In the genomic region with DNA sequence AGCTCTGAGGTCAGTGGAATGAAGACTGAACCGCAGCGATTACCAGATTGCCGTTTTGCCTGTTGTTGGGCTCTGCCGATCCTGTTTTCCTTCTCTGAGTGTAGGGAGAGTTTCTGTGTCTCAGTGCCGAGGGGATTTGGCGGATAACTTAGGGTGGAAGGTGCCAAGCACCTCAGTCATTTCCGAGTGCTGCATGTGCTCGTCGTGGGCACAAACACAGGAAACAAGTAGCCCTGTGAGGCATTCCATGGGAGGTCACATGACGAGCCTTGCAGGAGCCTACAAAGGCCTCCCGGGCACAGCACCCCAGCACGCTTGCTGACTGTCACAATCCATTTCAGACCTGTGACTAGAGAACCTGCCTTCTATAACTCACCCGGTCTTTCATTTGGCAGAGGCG, we compare ENCODE assay signal across 8 mouse cellular contexts.
DNase-seq lines count a peak whose midpoint lies in the region; ATAC-seq lines count a peak whose summit lies in the region.

No protein-coding gene starts in this region.

- no peak overlapping the region for H3K4me2 ChIP-seq in midbrain, embryonic 15.5 days

- ATAC-seq in midbrain, embryonic 15.5 days (replicated peaks), result no peak

- no peaks in the 10 kb centered on the region for H3K27me3 ChIP-seq in midbrain, embryonic 15.5 days (replicated peaks)

- H3K27ac ChIP-seq in midbrain, embryonic 15.5 days, result 0 out of 2 replicates have a peak overlapping the region, but pooled peaks have one; percentile 19

- no peak overlapping the region for H3K9ac ChIP-seq in midbrain, embryonic 15.5 days

- intact Hi-C loops in heart, postnatal 14 days (cut with DNase I), result no loop called here
- intact Hi-C loops in heart, postnatal 10 days (cut with DNase I), result no loop called here

- 69% methylated on average over 14 of the region's 14 CpGs for WGBS in midbrain, embryonic 15.5 days

- H3K4me1 ChIP-seq in midbrain, embryonic 15.5 days, result peaks cover 52% of the 10 kb centered on the region

- peak; percentile 53 to 60 for DNase-seq in heart, adult 18-20 months
- DNase-seq in heart, postnatal 14 days, result no peak
- peak; percentile 37 to 47 for DNase-seq in heart, postnatal 10 days
- peak; percentile 55 to 81 for DNase-seq in kidney, postnatal 25 days
- DNase-seq in cerebellum, adult 11 months, result no peak
- DNase-seq in spleen, postnatal 10 days (ENCODE audit: low spot score in 2 of 2), result no peak
- no peak for DNase-seq in cerebellum, postnatal 25 days

- no peak overlapping the region for H3K4me3 ChIP-seq in midbrain, embryonic 15.5 days

- H3K9me3 ChIP-seq in midbrain, embryonic 15.5 days, result no peaks in the 10 kb centered on the region

- H3K36me3 ChIP-seq in midbrain, embryonic 15.5 days (replicated peaks), result no peaks in the 10 kb centered on the region

Comparison
In these comparisons a context has a peak if more than half of its experiments do, and no peak if none do; other contexts are left out.
1. DNase-seq: peak in heart, adult 18-20 months (2 of 2), heart, postnatal 10 days (2 of 2) and kidney, postnatal 25 days (2 of 2); none in heart, postnatal 14 days (0 of 2), cerebellum, adult 11 months (single experiment), spleen, postnatal 10 days (0 of 2) and cerebellum, postnatal 25 days (0 of 2).